Mouse (Mus musculus): ENCODE data around the gene Ctss. TPM values are rescaled to one million over a fixed set of nuclear protein-coding genes. Genes with fewer than 3 reads are reported as not detected.
"Not testable (repeated sequence)": the region's sequence is repeated elsewhere in the genome, so short reads cannot be mapped to it uniquely, and the experiment has no call there.

The Ctss gene
- polyA plus RNA-seq, 1 experiment from 2014 or later = 17.7 TPM

- no peaks in the 10 kb centered on the region for H3K27me3 ChIP-seq (ENCODE audit: control insufficient read depth, insufficient read depth, low read length)
- WGBS = 71% methylated on average over 2 of the region's 2 CpGs
- ATAC-seq (ENCODE audit: low FRiP score) (no peak), DNase-seq (ENCODE audit: low spot score) (no peak)
- no peak overlapping the region for H3K27ac ChIP-seq
- H3K36me3 ChIP-seq (replicated peaks; ENCODE audit: control insufficient read depth, insufficient read depth) = no peaks in the 10 kb centered on the region
- H3K4me1 ChIP-seq (replicated peaks; ENCODE audit: control insufficient read depth, insufficient read depth, low read length) = no peaks in the 10 kb centered on the region
- no peaks in the 10 kb centered on the region for H3K9me3 ChIP-seq (ENCODE audit: control insufficient read depth, low read length)
- H3K4me2 ChIP-seq (replicated peaks) = no peak overlapping the region
- H3K4me3 ChIP-seq (replicated peaks; ENCODE audit: low read length) = no peak overlapping the region
- no peak overlapping the region for H3K9ac ChIP-seq
Measured at GRCm38 (mm10) chr3:95524673-95525072, 1.9 kb upstream of the Ctss start.

GRCm38 (mm10) chr3:95526111-95526510 is 475 bp upstream of the Ctss start:
- H3K4me3 ChIP-seq (replicated peaks; ENCODE audit: low read length) = no peak overlapping the region

GRCm38 (mm10) chr3:95529814-95530213 is 3.2 kb downstream of the Ctss start:
- no peak for ATAC-seq (ENCODE audit: low FRiP score)
- Histone ChIP-seq H3K9me3 (ENCODE audit: control insufficient read depth, low read length) (no peaks in the 10 kb centered on the region), H3K4me3 (replicated peaks; ENCODE audit: low read length) (no peak overlapping the region), H3K9ac (no peak overlapping the region), H3K36me3 (replicated peaks; ENCODE audit: control insufficient read depth, insufficient read depth) (no peaks in the 10 kb centered on the region), H3K27ac (no peak overlapping the region), H3K4me1 (replicated peaks; ENCODE audit: control insufficient read depth, insufficient read depth, low read length) (no peaks in the 10 kb centered on the region), H3K27me3 (ENCODE audit: control insufficient read depth, insufficient read depth, low read length) (no peaks in the 10 kb centered on the region), H3K4me2 (replicated peaks) (no peak overlapping the region)
- DNase-seq (ENCODE audit: low spot score) = no peak
- WGBS = 89% methylated on average over 6 of the region's 6 CpGs

More at GRCm38 (mm10) chr3:95526111-95526510, 475 bp upstream of the Ctss start:
- no peak overlapping the region for H3K27ac ChIP-seq
- H3K9ac ChIP-seq = no peak overlapping the region
- no peaks in the 10 kb centered on the region for H3K9me3 ChIP-seq (ENCODE audit: control insufficient read depth, low read length)
- no peaks in the 10 kb centered on the region for H3K36me3 ChIP-seq (replicated peaks; ENCODE audit: control insufficient read depth, insufficient read depth)
- no peak overlapping the region for H3K4me2 ChIP-seq (replicated peaks)
- no peak for DNase-seq (ENCODE audit: low spot score)
- ATAC-seq (ENCODE audit: low FRiP score) = no peak
- H3K4me1 ChIP-seq (replicated peaks; ENCODE audit: control insufficient read depth, insufficient read depth, low read length) = no peaks in the 10 kb centered on the region
- no peaks in the 10 kb centered on the region for H3K27me3 ChIP-seq (ENCODE audit: control insufficient read depth, insufficient read depth, low read length)

- DNase-seq (ENCODE audit: low spot score) (no peak), ATAC-seq (ENCODE audit: low FRiP score) (no peak)
- H3K27me3 ChIP-seq (ENCODE audit: control insufficient read depth, insufficient read depth, low read length) = no peaks in the 10 kb centered on the region
- no peak overlapping the region for H3K9ac ChIP-seq
- no peak overlapping the region for H3K27ac ChIP-seq
- no peaks in the 10 kb centered on the region for H3K36me3 ChIP-seq (replicated peaks; ENCODE audit: control insufficient read depth, insufficient read depth)
- no peak overlapping the region for H3K4me2 ChIP-seq (replicated peaks)
- no peak overlapping the region for H3K4me3 ChIP-seq (replicated peaks; ENCODE audit: low read length)
- H3K4me1 ChIP-seq (replicated peaks; ENCODE audit: control insufficient read depth, insufficient read depth, low read length) = no peaks in the 10 kb centered on the region
- 88% methylated on average over 1 of the region's 1 CpGs for WGBS
- no peaks in the 10 kb centered on the region for H3K9me3 ChIP-seq (ENCODE audit: control insufficient read depth, low read length)
Measured at GRCm38 (mm10) chr3:95531025-95531424, 4.4 kb downstream of the Ctss start.

GRCm38 (mm10) chr3:95533364-95533763 is 6.8 kb downstream of the Ctss start:
- Histone ChIP-seq H3K4me1 (replicated peaks; ENCODE audit: control insufficient read depth, insufficient read depth, low read length) (no peaks in the 10 kb centered on the region), H3K27ac (no peak overlapping the region), H3K4me2 (replicated peaks) (no peak overlapping the region), H3K4me3 (replicated peaks; ENCODE audit: low read length) (no peak overlapping the region), H3K36me3 (replicated peaks; ENCODE audit: control insufficient read depth, insufficient read depth) (no peaks in the 10 kb centered on the region), H3K9me3 (ENCODE audit: control insufficient read depth, low read length) (no peaks in the 10 kb centered on the region), H3K9ac (no peak overlapping the region), H3K27me3 (ENCODE audit: control insufficient read depth, insufficient read depth, low read length) (no peaks in the 10 kb centered on the region)
- ATAC-seq (ENCODE audit: low FRiP score) (no peak), DNase-seq (ENCODE audit: low spot score) (no peak)
- WGBS = 89% methylated on average over 5 of the region's 5 CpGs

GRCm38 (mm10) chr3:95534927-95535326 is 8.3 kb downstream of the Ctss start:
- Histone ChIP-seq H3K9me3 (ENCODE audit: control insufficient read depth, low read length) (no peaks in the 10 kb centered on the region), H3K4me3 (replicated peaks; ENCODE audit: low read length) (no peak overlapping the region), H3K4me2 (replicated peaks) (no peak overlapping the region), H3K27ac (no peak overlapping the region), H3K27me3 (ENCODE audit: control insufficient read depth, insufficient read depth, low read length) (no peaks in the 10 kb centered on the region), H3K36me3 (replicated peaks; ENCODE audit: control insufficient read depth, insufficient read depth) (no peaks in the 10 kb centered on the region), H3K9ac (no peak overlapping the region), H3K4me1 (replicated peaks; ENCODE audit: control insufficient read depth, insufficient read depth, low read length) (no peaks in the 10 kb centered on the region)
- ATAC-seq (ENCODE audit: low FRiP score) (no peak), DNase-seq (ENCODE audit: low spot score) (no peak)
- 87% methylated on average over 1 of the region's 1 CpGs for WGBS

- ATAC-seq (ENCODE audit: low FRiP score) (no peak), DNase-seq (ENCODE audit: low spot score) (no peak)
- Histone ChIP-seq H3K27ac (no peak overlapping the region), H3K27me3 (ENCODE audit: control insufficient read depth, insufficient read depth, low read length) (no peaks in the 10 kb centered on the region), H3K4me1 (replicated peaks; ENCODE audit: control insufficient read depth, insufficient read depth, low read length) (no peaks in the 10 kb centered on the region), H3K9me3 (ENCODE audit: control insufficient read depth, low read length) (no peaks in the 10 kb centered on the region), H3K36me3 (replicated peaks; ENCODE audit: control insufficient read depth, insufficient read depth) (no peaks in the 10 kb centered on the region), H3K4me3 (replicated peaks; ENCODE audit: low read length) (no peak overlapping the region), H3K9ac (no peak overlapping the region), H3K4me2 (replicated peaks) (no peak overlapping the region)
- WGBS = 92% methylated on average over 10 of the region's 10 CpGs
Measured at GRCm38 (mm10) chr3:95538936-95539335, 12.3 kb downstream of the Ctss start.

GRCm38 (mm10) chr3:95539837-95540236 is 13.3 kb downstream of the Ctss start:
- Histone ChIP-seq H3K36me3 (replicated peaks; ENCODE audit: control insufficient read depth, insufficient read depth) (no peaks in the 10 kb centered on the region), H3K27me3 (ENCODE audit: control insufficient read depth, insufficient read depth, low read length) (no peaks in the 10 kb centered on the region), H3K27ac (no peak overlapping the region), H3K9ac (no peak overlapping the region), H3K4me1 (replicated peaks; ENCODE audit: control insufficient read depth, insufficient read depth, low read length) (no peaks in the 10 kb centered on the region), H3K4me2 (replicated peaks) (no peak overlapping the region), H3K9me3 (ENCODE audit: control insufficient read depth, low read length) (no peaks in the 10 kb centered on the region), H3K4me3 (replicated peaks; ENCODE audit: low read length) (no peak overlapping the region)
- ATAC-seq (ENCODE audit: low FRiP score) (no peak), DNase-seq (ENCODE audit: low spot score) (no peak)
- 96% methylated on average over 4 of the region's 4 CpGs for WGBS

GRCm38 (mm10) chr3:95541186-95541585 is 14.6 kb downstream of the Ctss start:
- H3K27me3 ChIP-seq (ENCODE audit: control insufficient read depth, insufficient read depth, low read length); H3K4me2 ChIP-seq (replicated peaks); H3K9me3 ChIP-seq (ENCODE audit: control insufficient read depth, low read length); DNase-seq (ENCODE audit: low spot score); H3K4me3 ChIP-seq (replicated peaks; ENCODE audit: low read length); H3K27ac ChIP-seq; H3K9ac ChIP-seq; ATAC-seq (ENCODE audit: low FRiP score); H3K36me3 ChIP-seq (replicated peaks; ENCODE audit: control insufficient read depth, insufficient read depth); H3K4me1 ChIP-seq (replicated peaks; ENCODE audit: control insufficient read depth, insufficient read depth, low read length): not testable (repeated sequence)
- 76% methylated on average over 2 of the region's 2 CpGs for WGBS

- H3K27ac ChIP-seq = no peak overlapping the region
- ATAC-seq (ENCODE audit: low FRiP score) (no peak), DNase-seq (ENCODE audit: low spot score) (no peak)
- no peaks in the 10 kb centered on the region for H3K36me3 ChIP-seq (replicated peaks; ENCODE audit: control insufficient read depth, insufficient read depth)
- H3K4me3 ChIP-seq (replicated peaks; ENCODE audit: low read length) = no peak overlapping the region
- H3K9ac ChIP-seq = no peak overlapping the region
- no peak overlapping the region for H3K4me2 ChIP-seq (replicated peaks)
- H3K9me3 ChIP-seq (ENCODE audit: control insufficient read depth, low read length) = no peaks in the 10 kb centered on the region
- no peaks in the 10 kb centered on the region for H3K4me1 ChIP-seq (replicated peaks; ENCODE audit: control insufficient read depth, insufficient read depth, low read length)
- H3K27me3 ChIP-seq (ENCODE audit: control insufficient read depth, insufficient read depth, low read length) = no peaks in the 10 kb centered on the region
Measured at GRCm38 (mm10) chr3:95542171-95542570, 15.6 kb downstream of the Ctss start.
